Mouse (Mus musculus): ENCODE results near the gene Spatc1l.

Spatc1l gene

GRCm38 (mm10) chr10:76561972-76562371, at the start of gene Spatc1l:
Gene Spatc1l (plus strand): TSS chr10:76562272.
- DNase-seq: no peak

- DNase-seq: peak; percentile 94
These were observed 49.0 kb upstream of the Spatc1l start for GRCm38 (mm10) chr10:76512965-76513583.

DNA sequence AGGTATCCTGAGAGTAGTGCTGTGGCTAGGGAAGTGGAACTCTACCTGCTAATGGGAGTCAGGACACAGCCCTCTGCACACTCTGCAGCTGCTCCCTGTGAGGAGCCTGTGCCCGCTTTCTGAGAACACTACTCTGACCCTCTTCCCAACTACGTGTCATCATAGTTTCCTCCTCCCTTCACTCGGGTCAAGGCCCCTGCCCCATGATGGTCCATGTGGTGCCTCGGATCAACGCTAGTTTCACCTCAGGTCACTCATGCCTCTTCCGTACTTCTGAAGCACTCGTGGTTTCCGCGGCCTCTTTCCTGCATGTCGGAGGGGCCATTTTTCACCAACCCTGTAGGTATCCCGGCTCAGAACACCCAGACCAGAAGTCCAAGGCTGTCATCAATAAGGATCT, 31.1 kb upstream of the Spatc1l start:
- DNase-seq: no peak

GRCm38 (mm10) chr10:76531375-76531774, 30.7 kb upstream of the Spatc1l start, which contains the start of gene Lss:
Gene Lss (plus strand): TSS chr10:76531588.
- DNase-seq: peak; percentile 100

GRCm38 (mm10) chr10:76531828-76532227, 30.2 kb upstream of the Spatc1l start:
- no peak for DNase-seq

GRCm38 (mm10) chr10:76535526-76535925, 26.5 kb upstream of the Spatc1l start:
- DNase-seq: peak; percentile 83

DNA sequence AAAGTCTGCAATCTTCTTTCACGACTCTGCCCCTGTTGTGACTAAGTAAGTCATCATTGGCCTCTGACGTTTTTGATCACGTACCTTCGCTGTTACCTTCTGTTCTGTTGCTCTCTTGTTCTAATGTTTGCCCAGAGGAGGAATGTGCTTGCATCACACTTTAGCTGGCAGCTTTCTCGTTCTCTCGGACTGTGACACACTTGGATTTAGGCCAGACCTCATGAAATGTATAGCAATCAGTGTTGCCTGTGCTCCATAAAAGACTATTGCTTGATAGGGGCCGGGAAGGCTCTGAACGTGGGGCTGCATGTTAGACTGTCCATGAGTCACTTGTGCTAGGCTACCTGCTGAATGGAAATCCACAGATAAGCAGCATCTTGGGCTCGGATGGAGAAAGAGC, 24.5 kb upstream of the Spatc1l start:
- DNase-seq: no peak

DNA sequence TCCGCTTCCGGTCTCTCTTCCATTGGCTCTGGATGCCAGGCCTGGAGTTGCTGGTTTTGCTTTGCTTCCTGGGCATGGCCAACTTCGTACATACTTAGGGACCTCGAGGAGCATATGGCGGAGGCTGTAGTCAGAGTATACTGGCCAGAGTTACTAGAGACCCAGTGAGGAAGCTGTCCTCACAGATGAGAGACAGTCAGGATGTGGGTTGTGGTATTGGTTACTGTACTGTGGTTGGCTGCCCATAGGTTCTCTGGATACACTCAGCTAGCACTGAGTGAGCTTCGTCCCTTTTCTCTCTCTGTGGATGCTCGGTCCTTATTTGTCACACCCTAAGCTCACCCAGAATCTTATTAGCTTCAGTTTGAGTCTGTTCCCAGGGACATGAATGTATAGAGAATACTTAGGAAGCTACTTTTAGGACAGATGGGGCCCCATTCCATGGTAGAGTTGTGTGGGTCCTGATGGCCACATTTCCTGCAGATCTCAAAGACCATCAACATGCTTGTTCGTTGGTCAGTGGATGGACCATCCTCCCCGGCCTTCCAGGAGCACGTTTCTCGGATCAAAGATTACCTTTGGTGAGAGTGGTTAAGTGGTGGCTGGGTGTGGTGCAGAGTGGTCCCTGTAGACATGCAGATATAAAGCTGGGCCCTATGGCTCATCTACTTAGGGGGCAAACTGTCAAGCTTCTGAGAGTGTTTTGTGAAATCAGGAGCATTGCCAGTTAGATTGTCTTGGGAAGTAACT, 20.6 kb upstream of the Spatc1l start:
- peak; percentile 68 for DNase-seq

GRCm38 (mm10) chr10:76542636-76543375, 19.3 kb upstream of the Spatc1l start:
- DNase-seq: peak; percentile 83

DNA sequence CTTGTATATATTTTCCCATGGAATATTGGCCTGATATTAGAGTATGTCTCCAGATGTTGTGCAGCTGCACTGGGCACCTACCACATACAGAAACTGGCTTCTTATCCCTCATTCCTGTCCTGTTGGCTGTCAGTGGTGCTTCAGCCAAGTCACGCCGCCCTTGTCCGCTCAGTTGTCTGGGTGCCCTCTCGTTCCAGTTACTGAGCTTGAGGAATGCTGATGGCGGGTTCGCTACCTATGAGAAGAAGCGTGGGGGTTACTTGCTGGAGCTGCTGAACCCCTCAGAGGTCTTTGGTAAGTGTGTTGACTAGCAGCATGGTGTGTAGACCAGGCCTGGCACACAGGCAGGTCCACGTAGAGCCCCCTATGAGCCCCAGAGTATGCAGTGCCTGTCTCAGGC, 15.5 kb upstream of the Spatc1l start:
- peak; percentile 40 for DNase-seq

GRCm38 (mm10) chr10:76548218-76548617, 13.9 kb upstream of the Spatc1l start:
- DNase-seq: peak; percentile 72

DNA sequence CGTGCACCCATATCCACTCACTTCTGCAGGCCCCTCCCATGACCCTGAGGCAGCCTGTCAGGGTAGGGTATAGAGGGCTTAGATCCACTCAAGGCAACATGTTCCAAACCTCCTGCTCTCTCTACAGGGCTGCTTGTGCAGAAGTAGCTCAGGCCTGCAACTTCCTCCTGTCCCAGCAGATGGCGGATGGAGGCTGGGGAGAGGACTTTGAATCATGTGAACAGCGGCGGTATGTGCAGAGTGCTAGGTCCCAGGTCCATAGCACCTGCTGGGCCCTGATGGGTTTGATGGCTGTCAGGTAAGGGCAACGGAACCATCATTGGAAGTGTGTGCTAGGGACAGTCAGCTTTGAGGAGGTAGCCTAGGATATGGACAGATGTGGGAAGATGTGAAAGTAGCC, 11.6 kb upstream of the Spatc1l start:
- DNase-seq: peak; percentile 88

DNA sequence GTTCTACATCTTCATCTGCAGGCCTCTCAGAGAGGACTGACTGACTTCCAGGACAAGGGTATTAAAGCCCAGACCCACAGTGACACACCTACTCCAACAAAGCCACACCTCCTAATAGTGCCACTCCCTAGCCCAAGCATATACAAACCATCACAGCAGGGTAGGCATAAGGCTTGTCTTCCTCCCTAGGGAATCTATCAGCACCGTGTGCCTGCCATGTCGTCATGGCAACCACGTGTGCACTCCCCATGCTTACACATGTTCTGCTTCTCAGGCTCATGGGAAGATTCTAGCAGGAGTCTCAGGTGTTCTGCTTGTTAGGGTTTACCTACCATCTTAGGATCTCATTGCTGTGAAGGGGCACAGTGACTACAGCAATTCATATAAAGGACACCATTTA, 10.5 kb upstream of the Spatc1l start:
- no peak for DNase-seq

GRCm38 (mm10) chr10:76554061-76554460, 8.0 kb upstream of the Spatc1l start:
- DNase-seq: no peak

- DNase-seq: no peak
These were observed 8.1 kb downstream of the Spatc1l start for GRCm38 (mm10) chr10:76569996-76570685.

DNA sequence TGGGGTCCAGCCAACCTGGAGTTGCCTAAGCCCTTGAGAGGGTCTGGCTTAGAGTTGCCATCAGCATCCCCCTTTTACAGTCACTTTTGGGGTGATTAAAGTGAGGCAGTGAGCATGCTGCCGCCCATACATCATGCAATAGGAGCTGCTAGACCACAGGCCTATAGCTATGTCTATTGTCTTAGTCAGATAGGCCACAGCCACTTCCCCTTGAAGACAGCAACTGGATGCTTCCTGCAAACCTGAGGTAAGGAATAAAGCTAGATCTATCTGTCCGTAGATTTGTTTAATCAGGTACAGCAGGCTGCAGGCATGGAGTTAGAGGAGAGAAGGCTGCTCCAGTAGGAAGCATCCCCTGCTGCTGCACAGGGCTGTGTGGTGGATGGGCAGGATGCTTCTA, 9.0 kb downstream of the Spatc1l start:
- no peak for DNase-seq

GRCm38 (mm10) chr10:76572151-76572550, 10.1 kb downstream of the Spatc1l start:
- DNase-seq: no peak

DNA sequence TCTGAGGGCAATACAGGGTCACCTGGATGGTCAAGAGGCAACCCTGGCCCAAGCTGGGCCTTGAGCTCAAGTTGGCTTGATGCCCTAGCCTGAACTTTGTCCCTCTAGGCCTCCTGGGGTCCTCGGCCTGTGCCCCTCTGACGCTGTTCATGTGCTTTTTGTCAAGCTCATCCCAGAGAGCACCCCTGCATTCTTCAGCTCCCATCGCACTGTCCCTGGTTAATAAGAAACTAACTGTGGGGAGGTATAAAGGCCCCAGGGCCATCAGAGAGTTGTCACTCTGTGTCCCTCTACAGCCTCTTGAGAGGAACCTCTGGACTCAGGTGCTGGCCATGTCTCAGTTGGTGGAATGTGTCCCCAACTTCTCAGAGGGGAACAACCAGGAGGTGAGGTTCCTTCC, 13.3 kb downstream of the Spatc1l start, which contains the start of gene Ftcd:
Gene Ftcd, plus strand, starts transcription at position 275 of the 400 bp plus-strand sequence.
- DNase-seq: no peak

DNA sequence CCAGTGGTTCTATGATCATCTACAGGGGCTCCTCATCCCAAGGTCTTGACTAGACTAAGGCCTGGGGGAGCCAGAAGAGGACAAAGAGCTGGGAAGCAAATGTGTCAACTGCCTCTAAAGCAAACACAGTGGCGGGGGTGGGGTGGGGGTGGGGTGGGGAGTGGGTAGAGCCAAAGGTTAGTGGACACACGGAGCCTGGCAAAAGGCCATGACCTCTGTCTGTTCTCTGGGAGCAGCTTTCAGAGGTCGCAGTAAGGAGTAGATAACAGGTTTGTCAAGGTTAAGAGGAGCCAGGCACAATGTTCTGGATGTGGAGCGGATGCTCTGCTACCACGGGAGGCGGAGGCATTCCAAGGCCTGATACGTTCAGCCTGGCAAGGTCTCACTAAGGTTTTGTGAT, 14.8 kb downstream of the Spatc1l start:
- DNase-seq: no peak

GRCm38 (mm10) chr10:76584138-76584537, 22.1 kb downstream of the Spatc1l start:
- no peak for DNase-seq

DNA sequence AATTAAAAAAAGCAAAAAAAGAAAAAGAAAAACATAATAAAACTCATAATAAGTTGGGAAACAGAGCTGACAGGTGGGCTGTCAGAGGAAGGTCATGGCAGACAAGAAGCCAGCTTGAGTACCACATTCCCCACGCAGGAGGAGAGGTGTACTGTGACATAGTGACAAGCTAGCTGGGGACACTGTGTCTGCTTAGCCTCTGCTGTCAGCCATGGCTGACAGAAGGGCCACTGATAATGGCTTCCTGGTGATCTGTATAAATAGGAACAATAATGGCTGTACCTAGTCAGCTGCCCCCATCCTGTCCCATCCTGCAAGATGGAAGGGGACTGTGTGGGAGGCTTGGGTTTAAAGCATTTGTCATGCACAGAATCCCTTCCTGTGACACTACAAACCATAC, 24.1 kb downstream of the Spatc1l start:
- DNase-seq: peak; percentile 95

GRCm38 (mm10) chr10:76590197-76590596, 28.1 kb downstream of the Spatc1l start:
- no peak for DNase-seq

GRCm38 (mm10) chr10:76596338-76596737, 34.3 kb downstream of the Spatc1l start:
- DNase-seq: peak; percentile 91

All from heart, adult 11 months (tissue).